Mouse (Mus musculus) neural tube, embryonic 12.5 days (tissue): ENCODE measurements at regions not wholly inside any gene's neighbourhood (a gene's known extent, or its start where the extent isn't known, plus 50 kb on each side); places are given as distances from the start of the nearest gene placed in this dataset.
"Not testable (repeated sequence)": the region's sequence is repeated elsewhere in the genome, so short reads cannot be mapped to it uniquely, and the experiment has no call there.

Source experiments
- ATAC-seq: fragments of 200-750 bp; cut with Nextera tagmentation; 2 replicates; pipeline ENCODE4 v1.8.0; 2017; ENCODE audit warnings: low read depth, mild to moderate bottlenecking, moderate TSS enrichment, moderate library complexity; ENCODE audit not compliant: low FRiP score
- H3K27ac ChIP-seq: fragments of 300-500 bp; sonication (generic); 2 replicates; pipeline ENCODE4 v1.5.1; 2016
- H3K27me3 ChIP-seq: fragments of 300-500 bp; sonication (generic); replicated peaks from 2 replicates; pipeline ENCODE4 v1.6.1; 2016; ENCODE audit warnings: mild to moderate bottlenecking
- H3K36me3 ChIP-seq: fragments of 300-500 bp; sonication (generic); 2 replicates; pipeline ENCODE4 v1.6.1; 2016; ENCODE audit warnings: mild to moderate bottlenecking
- H3K4me1 ChIP-seq: fragments of 300-500 bp; sonication (generic); 2 replicates; pipeline ENCODE4 v1.6.1; 2016
- H3K4me2 ChIP-seq: fragments of 300-500 bp; sonication (generic); replicated peaks from 2 replicates; pipeline ENCODE4 v1.6.1; 2016; ENCODE audit warnings: mild to moderate bottlenecking
- H3K4me3 ChIP-seq: fragments of 300-500 bp; sonication (generic); 2 replicates; pipeline ENCODE4 v1.5.1; 2016
- H3K9ac ChIP-seq: fragments of 300-500 bp; sonication (generic); 2 replicates; pipeline ENCODE4 v1.6.1; 2016; ENCODE audit warnings: mild to moderate bottlenecking
- H3K9me3 ChIP-seq: fragments of 300-500 bp; sonication (generic); 2 replicates; pipeline ENCODE4 v1.6.1; 2016; ENCODE audit warnings: mild to moderate bottlenecking
- WGBS: fragments of 180-500 bp; shearing (Covaris S2); methylation state at CpG from one replicate; pipeline ENCODE4 v1.1.7; 2016; 5-methylcytosine and 5-hydroxymethylcytosine counted together

DNA sequence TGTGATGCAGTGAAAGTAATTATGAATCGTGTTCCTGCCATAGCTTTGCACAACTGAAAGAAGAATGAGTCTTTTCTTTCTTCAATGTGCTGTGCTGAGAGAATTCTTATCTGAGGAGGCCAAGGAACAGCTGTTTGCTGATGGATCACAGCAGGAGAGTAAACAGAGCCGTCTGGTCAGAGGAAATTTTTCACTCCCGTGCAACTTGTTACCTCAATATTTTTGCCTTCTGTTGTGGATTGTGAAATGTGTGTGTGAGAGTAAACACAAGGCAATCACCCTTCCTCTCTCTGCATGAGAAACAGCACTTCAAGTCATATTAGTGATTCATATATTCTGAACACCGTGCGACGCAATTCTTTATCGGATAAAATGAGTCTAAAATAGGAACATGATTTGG lies 171.9 kb downstream of the Epm2a start:
- no peak overlapping the region for H3K27ac ChIP-seq
- no peak overlapping the region for H3K4me2 ChIP-seq
- no peaks in the 10 kb centered on the region for H3K4me1 ChIP-seq
- no peaks in the 10 kb centered on the region for H3K27me3 ChIP-seq
- H3K4me3 ChIP-seq, result no peak overlapping the region
- no peaks in the 10 kb centered on the region for H3K9me3 ChIP-seq
- no peaks in the 10 kb centered on the region for H3K36me3 ChIP-seq
- WGBS, result 79% methylated on average over 7 of the region's 7 CpGs
- no peak overlapping the region for H3K9ac ChIP-seq
- ATAC-seq, result no peak

DNA sequence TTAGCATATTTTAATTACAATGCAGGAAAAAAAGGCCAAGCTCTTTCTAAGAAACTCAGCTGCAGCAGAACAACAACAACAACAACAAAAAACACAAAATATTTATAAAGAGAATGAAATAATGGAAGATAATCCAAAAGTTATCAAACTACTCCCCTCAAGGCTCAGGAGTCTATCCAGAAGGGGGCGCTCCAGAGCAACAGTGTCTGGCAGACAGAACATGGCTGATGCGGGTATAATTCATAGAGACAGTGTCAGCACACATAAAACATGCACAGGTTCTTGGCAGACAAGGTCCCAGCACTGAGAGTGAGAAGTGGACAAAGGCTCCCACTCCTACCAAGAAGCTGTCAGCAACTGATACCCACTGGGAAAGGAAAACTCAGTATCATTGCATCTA lies 173.9 kb downstream of the Epm2a start:
- WGBS, result 55% methylated on average over 2 of the region's 2 CpGs
- ATAC-seq, result no peak
- Histone ChIP-seq H3K4me3 (no peak overlapping the region), H3K9ac (no peak overlapping the region), H3K27ac (no peak overlapping the region), H3K4me2 (no peak overlapping the region), H3K4me1 (no peaks in the 10 kb centered on the region), H3K9me3 (no peaks in the 10 kb centered on the region), H3K27me3 (no peaks in the 10 kb centered on the region), H3K36me3 (no peaks in the 10 kb centered on the region)

- Histone ChIP-seq H3K9ac (no peak overlapping the region), H3K9me3 (no peaks in the 10 kb centered on the region), H3K4me3 (no peak overlapping the region), H3K27ac (no peak overlapping the region), H3K27me3 (no peaks in the 10 kb centered on the region), H3K36me3 (no peaks in the 10 kb centered on the region), H3K4me1 (no peaks in the 10 kb centered on the region), H3K4me2 (no peak overlapping the region)
- 84% methylated on average over 1 of the region's 1 CpGs for WGBS
- no peak for ATAC-seq
Observed at GRCm38 (mm10) chr10:11531343-11531742, 188.1 kb downstream of the Epm2a start.

GRCm38 (mm10) chr10:11555376-11555775 lies 212.2 kb downstream of the Epm2a start:
- not testable (repeated sequence) for H3K9ac ChIP-seq, ATAC-seq, H3K36me3 ChIP-seq, H3K27ac ChIP-seq, H3K4me3 ChIP-seq, H3K4me1 ChIP-seq, H3K9me3 ChIP-seq, H3K27me3 ChIP-seq, H3K4me2 ChIP-seq
- WGBS, result 90% methylated on average over 15 of the region's 15 CpGs

DNA sequence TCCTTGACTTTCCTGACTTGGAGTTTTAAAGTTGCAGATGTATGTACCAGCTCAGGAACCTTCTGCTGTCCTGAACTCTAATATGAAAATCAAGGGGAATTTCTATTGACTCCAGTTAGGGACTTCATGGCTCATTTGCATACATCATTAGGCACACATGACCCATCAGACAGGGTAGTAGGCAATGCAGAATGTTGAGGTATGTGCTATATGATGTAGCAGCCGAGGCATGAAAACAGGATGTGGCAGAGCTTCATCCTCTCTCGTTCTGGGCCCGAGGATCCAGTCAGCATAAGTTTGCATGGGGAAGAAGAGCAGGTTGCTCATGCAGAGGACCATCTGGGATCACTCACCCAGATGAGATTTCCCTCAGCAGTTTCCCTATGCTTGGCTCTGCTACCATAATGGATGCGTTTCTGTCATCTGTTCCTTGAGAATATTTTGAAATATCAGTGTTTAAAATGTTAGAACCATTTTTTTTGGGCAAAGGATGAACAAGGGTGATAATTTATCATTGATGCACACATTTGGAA lies 227.4 kb downstream of the Epm2a start:
- no peak overlapping the region for H3K9ac ChIP-seq
- WGBS, result 82% methylated on average over 4 of the region's 4 CpGs
- H3K9me3 ChIP-seq, result no peaks in the 10 kb centered on the region
- H3K36me3 ChIP-seq, result no peaks in the 10 kb centered on the region
- H3K27me3 ChIP-seq, result no peaks in the 10 kb centered on the region
- no peak overlapping the region for H3K4me2 ChIP-seq
- ATAC-seq, result no peak
- no peak overlapping the region for H3K27ac ChIP-seq
- H3K4me3 ChIP-seq, result no peak overlapping the region
- H3K4me1 ChIP-seq, result no peaks in the 10 kb centered on the region

- Histone ChIP-seq H3K36me3 (no peaks in the 10 kb centered on the region), H3K9ac (no peak overlapping the region), H3K9me3 (no peaks in the 10 kb centered on the region), H3K27me3 (no peaks in the 10 kb centered on the region), H3K4me1 (no peaks in the 10 kb centered on the region), H3K27ac (no peak overlapping the region), H3K4me3 (no peak overlapping the region), H3K4me2 (no peak overlapping the region)
- ATAC-seq, result no peak
- WGBS, result 100% methylated on average over 1 of the region's 1 CpGs
Observed at GRCm38 (mm10) chr10:11608451-11608850, 265.2 kb downstream of the Epm2a start.

- ATAC-seq, H3K4me1 ChIP-seq, H3K36me3 ChIP-seq, H3K9me3 ChIP-seq, H3K27ac ChIP-seq, H3K27me3 ChIP-seq, H3K4me2 ChIP-seq, H3K9ac ChIP-seq, H3K4me3 ChIP-seq: not testable (repeated sequence)
- 97% methylated on average over 20 of the region's 20 CpGs for WGBS
Observed at GRCm38 (mm10) chr10:11609092-11609491, 265.9 kb downstream of the Epm2a start.

- Histone ChIP-seq H3K4me1 (no peaks in the 10 kb centered on the region), H3K4me3 (no peak overlapping the region), H3K9me3 (no peaks in the 10 kb centered on the region), H3K36me3 (no peaks in the 10 kb centered on the region), H3K27ac (no peak overlapping the region), H3K27me3 (no peaks in the 10 kb centered on the region), H3K4me2 (no peak overlapping the region), H3K9ac (no peak overlapping the region)
- no peak for ATAC-seq
- WGBS, result 94% methylated on average over 1 of the region's 1 CpGs
Observed at GRCm38 (mm10) chr10:11648151-11648550, 304.9 kb downstream of the Epm2a start.

DNA sequence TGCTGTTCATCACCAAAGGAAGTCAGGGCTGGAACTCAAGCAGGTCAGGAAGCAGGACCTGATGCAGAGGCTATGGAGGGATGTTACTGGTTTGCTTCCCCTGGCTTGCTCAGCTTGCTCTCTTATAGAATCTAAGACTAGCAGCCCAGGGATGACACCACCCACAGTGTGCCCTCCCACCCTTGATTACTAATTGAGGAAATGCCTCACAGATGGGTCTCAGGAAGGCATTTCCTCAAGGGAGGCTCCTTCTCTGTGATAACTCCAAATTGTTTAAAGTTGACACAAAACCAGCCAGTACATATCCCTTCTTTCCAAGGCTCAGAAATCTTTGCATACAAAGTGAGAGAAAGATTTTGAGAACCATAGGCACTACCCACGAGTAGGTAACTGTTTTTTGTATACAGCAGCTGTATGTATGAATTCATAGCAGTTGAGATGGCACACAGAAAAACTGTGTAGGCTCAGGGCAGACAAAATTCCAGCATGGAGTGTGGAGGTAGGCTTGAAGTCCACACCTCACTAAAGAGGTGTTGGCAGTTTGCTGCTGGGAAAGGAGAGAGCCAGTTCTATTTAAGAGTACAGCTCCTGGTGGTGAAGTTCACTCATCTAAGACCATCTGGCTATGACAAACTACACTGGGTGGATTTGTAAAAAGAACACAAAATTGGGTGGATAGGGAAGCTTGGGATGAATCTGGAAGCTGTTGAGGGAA lies 317.0 kb downstream of the Epm2a start:
- no peak overlapping the region for H3K4me3 ChIP-seq
- no peak overlapping the region for H3K9ac ChIP-seq
- no peak overlapping the region for H3K4me2 ChIP-seq
- 52% methylated on average over 1 of the region's 1 CpGs for WGBS
- H3K4me1 ChIP-seq, result no peaks in the 10 kb centered on the region
- ATAC-seq, result no peak
- H3K27me3 ChIP-seq, result no peaks in the 10 kb centered on the region
- no peaks in the 10 kb centered on the region for H3K36me3 ChIP-seq
- no peak overlapping the region for H3K27ac ChIP-seq
- no peaks in the 10 kb centered on the region for H3K9me3 ChIP-seq

- H3K9ac ChIP-seq, result no peak overlapping the region
- no peak for ATAC-seq
- H3K4me1 ChIP-seq, result no peaks in the 10 kb centered on the region
- WGBS, result 73% methylated on average over 5 of the region's 5 CpGs
- no peaks in the 10 kb centered on the region for H3K36me3 ChIP-seq
- H3K4me3 ChIP-seq, result no peak overlapping the region
- H3K27me3 ChIP-seq, result no peaks in the 10 kb centered on the region
- H3K9me3 ChIP-seq, result no peaks in the 10 kb centered on the region
- H3K4me2 ChIP-seq, result no peak overlapping the region
- no peak overlapping the region for H3K27ac ChIP-seq
Observed at GRCm38 (mm10) chr10:11661660-11662250, 318.6 kb downstream of the Epm2a start.

- 77% methylated on average over 2 of the region's 2 CpGs for WGBS
- H3K9ac ChIP-seq, result no peak overlapping the region
- no peak overlapping the region for H3K27ac ChIP-seq
- no peak overlapping the region for H3K4me3 ChIP-seq
- H3K9me3 ChIP-seq, result no peaks in the 10 kb centered on the region
- H3K36me3 ChIP-seq, result no peaks in the 10 kb centered on the region
- no peak for ATAC-seq
- no peak overlapping the region for H3K4me2 ChIP-seq
- H3K27me3 ChIP-seq, result no peaks in the 10 kb centered on the region
- H3K4me1 ChIP-seq, result no peaks in the 10 kb centered on the region
Observed at GRCm38 (mm10) chr10:11709742-11710141, 366.5 kb downstream of the Epm2a start.

- no peaks in the 10 kb centered on the region for H3K9me3 ChIP-seq
- H3K9ac ChIP-seq, result no peak overlapping the region
- ATAC-seq, result no peak
- H3K4me1 ChIP-seq, result no peaks in the 10 kb centered on the region
- no peak overlapping the region for H3K4me3 ChIP-seq
- 89% methylated on average over 7 of the region's 7 CpGs for WGBS
- H3K27me3 ChIP-seq, result no peaks in the 10 kb centered on the region
- no peaks in the 10 kb centered on the region for H3K36me3 ChIP-seq
- H3K27ac ChIP-seq, result no peak overlapping the region
- H3K4me2 ChIP-seq, result no peak overlapping the region
Observed at GRCm38 (mm10) chr10:11724775-11725174, 381.6 kb downstream of the Epm2a start.

- Histone ChIP-seq H3K4me1 (no peaks in the 10 kb centered on the region), H3K27me3 (no peaks in the 10 kb centered on the region), H3K27ac (no peak overlapping the region), H3K4me3 (no peak overlapping the region), H3K4me2 (no peak overlapping the region), H3K9ac (no peak overlapping the region), H3K9me3 (no peaks in the 10 kb centered on the region), H3K36me3 (no peaks in the 10 kb centered on the region)
- no peak for ATAC-seq
- WGBS, result 79% methylated on average over 2 of the region's 2 CpGs
Observed at GRCm38 (mm10) chr10:11729536-11729935, 386.3 kb downstream of the Epm2a start.
